Mouse (Mus musculus) limb, embryonic 13.5 days (tissue): Measurements from ENCODE around the gene Timm8b. TPM values are rescaled to one million over a fixed set of nuclear protein-coding genes. Genes with fewer than 3 reads are reported as not detected.

ENCODE experiments used
- ATAC-seq: fragments of 200-750 bp; cut with Nextera tagmentation; 2 replicates; pipeline ENCODE4 v1.8.0; 2017; ENCODE audit warnings: low read depth, moderate number of reproducible peaks, moderate TSS enrichment; ENCODE audit not compliant: low FRiP score
- H3K27ac ChIP-seq: fragments of 300-500 bp; sonication (generic); 2 replicates; pipeline ENCODE4 v1.5.1; 2015; ENCODE audit warnings: inconsistent platforms, mild to moderate bottlenecking, moderate library complexity
- H3K27me3 ChIP-seq: fragments of 300-500 bp; sonication (generic); 2 replicates; pipeline ENCODE4 v1.6.1; 2015; ENCODE audit warnings: mild to moderate bottlenecking, inconsistent platforms
- H3K36me3 ChIP-seq: fragments of 300-500 bp; sonication (generic); 2 replicates; pipeline ENCODE4 v1.6.1; 2015; ENCODE audit warnings: inconsistent platforms, mild to moderate bottlenecking, moderate library complexity
- H3K4me1 ChIP-seq: fragments of 300-500 bp; sonication (generic); 2 replicates; pipeline ENCODE4 v1.6.1; 2015; ENCODE audit warnings: inconsistent platforms
- H3K4me2 ChIP-seq: fragments of 300-500 bp; sonication (generic); replicated peaks from 2 replicates; pipeline ENCODE4 v1.6.1; 2015; ENCODE audit warnings: inconsistent platforms, mild to moderate bottlenecking, moderate library complexity
- H3K4me3 ChIP-seq: fragments of 300-500 bp; sonication (generic); 2 replicates; pipeline ENCODE4 v1.5.1; 2015; ENCODE audit warnings: moderate library complexity, mild to moderate bottlenecking, inconsistent platforms
- H3K9ac ChIP-seq: fragments of 300-500 bp; sonication (generic); 2 replicates; pipeline ENCODE4 v1.6.1; 2015; ENCODE audit warnings: mild to moderate bottlenecking, inconsistent platforms
- H3K9me3 ChIP-seq: fragments of 300-500 bp; sonication (generic); 2 replicates; pipeline ENCODE4 v1.6.1; 2016; ENCODE audit warnings: inconsistent platforms
- WGBS: fragments of 180-500 bp; shearing (Covaris S2); methylation state at CpG from one replicate; pipeline ENCODE4 v1.1.7; 2015; 5-methylcytosine and 5-hydroxymethylcytosine counted together
- polyA plus RNA-seq: library from polyadenylated mRNA; unstranded; fragments of >200 nt; fragmentation: Nextera tagmentation; extraction: Ambion mirVana; gene quantifications from 2 replicates; pipeline ENCODE4 v1.2.1, GENCODE M21; 2015

Gene Timm8b
- polyA plus RNA-seq: 242 and 267 TPM in 2 replicates

GRCm38 (mm10) chr9:50603189-50603997, at the start of gene Timm8b, which contains the start of gene Sdhd:
Gene Timm8b, plus strand, starts transcription at chr9:50603910.
Gene Sdhd, minus strand, starts transcription at chr9:50603812.
- Histone ChIP-seq H3K9me3 (no peaks in the 10 kb centered on the region), H3K4me1 (peaks cover 33% of the 10 kb centered on the region), H3K27me3 (no peaks in the 10 kb centered on the region), H3K4me2 (peak within 1 kb of the TSS; percentile 95), H3K36me3 (peaks cover 49% of the 10 kb centered on the region), H3K27ac (peak within 1 kb of the TSS; percentile 84), H3K4me3 (peak within 1 kb of the TSS; percentile 90), H3K9ac (peak within 1 kb of the TSS; percentile 90)
- peak; percentile 97 for ATAC-seq
- WGBS: under 1% methylated on average over 48 of the region's 48 CpGs

GRCm38 (mm10) chr9:50554241-50555093, 49.2 kb upstream of the Timm8b start, which contains the start of gene Il18:
Gene Il18, plus strand, starts transcription at chr9:50554827.
- H3K27ac ChIP-seq: no peak within 1 kb of the TSS
- 33% methylated on average over 12 of the region's 12 CpGs for WGBS
- no peaks in the 10 kb centered on the region for H3K9me3 ChIP-seq
- no peaks in the 10 kb centered on the region for H3K36me3 ChIP-seq
- H3K4me2 ChIP-seq: peak within 1 kb of the TSS; percentile 50
- H3K9ac ChIP-seq: peak within 1 kb of the TSS; percentile 45; the same call in 1 of the 2 replicates
- no peaks in the 10 kb centered on the region for H3K27me3 ChIP-seq
- 0 out of 2 replicates have a peak, but pooled peaks cover 5% of the 10 kb centered on the region for H3K4me1 ChIP-seq
- ATAC-seq: no peak
- no peak within 1 kb of the TSS for H3K4me3 ChIP-seq

GRCm38 (mm10) chr9:50555094-50555446, 48.6 kb upstream of the Timm8b start, which contains the start of gene Bco2:
Gene Bco2, minus strand, starts transcription at chr9:50555181.
- peak within 1 kb of the TSS; percentile 45; the same call in 1 of the 2 replicates for H3K9ac ChIP-seq

DNA sequence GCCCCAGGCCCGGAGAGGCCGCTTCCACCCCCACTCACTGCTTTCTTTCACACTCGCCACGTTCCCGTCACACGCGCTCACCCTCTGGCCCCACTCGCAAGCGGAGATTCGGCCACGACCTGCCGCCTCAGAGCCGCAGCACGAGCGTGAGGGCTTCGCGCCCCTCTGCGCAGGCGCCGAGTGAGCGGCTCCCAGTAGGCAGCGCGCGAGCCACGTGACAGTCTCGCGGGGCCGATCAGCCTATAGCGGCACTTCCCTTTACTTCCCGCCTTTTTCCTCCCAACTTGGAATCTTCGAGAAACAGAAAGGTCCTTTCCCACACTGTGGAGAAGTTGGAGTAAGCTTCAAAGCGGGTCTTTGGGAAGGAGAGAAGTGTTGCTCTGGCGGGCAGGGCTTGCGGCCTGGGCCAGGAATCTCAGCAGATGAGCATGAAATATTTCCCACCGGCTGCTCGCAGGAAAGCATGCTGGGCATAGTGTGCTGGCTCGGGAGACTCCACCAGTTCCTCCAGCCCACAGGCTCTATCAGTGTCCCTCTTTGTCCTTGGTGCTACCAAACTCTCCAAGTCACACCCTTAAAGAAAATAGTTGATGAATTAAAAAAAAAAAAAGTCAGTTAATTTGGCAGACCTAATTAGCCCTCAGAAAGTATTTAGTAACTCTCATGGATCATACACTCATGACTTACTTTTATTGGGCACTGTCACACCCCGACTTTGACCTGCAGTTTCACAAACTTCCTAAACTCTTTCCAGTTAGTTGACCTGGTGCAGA, 42.4 kb upstream of the Timm8b start, which contains the start of gene Tex12:
Gene Tex12 (minus strand): TSS at position 181 of the 773 bp plus-strand sequence.
- 85% methylated on average over 38 of the region's 38 CpGs for WGBS
- H3K27ac ChIP-seq: no peak within 1 kb of the TSS
- H3K9ac ChIP-seq: no peak within 1 kb of the TSS
- H3K4me1 ChIP-seq: no peaks in the 10 kb centered on the region
- no peak within 1 kb of the TSS for H3K4me3 ChIP-seq
- ATAC-seq: no peak
- no peaks in the 10 kb centered on the region for H3K9me3 ChIP-seq
- no peak within 1 kb of the TSS for H3K4me2 ChIP-seq
- no peaks in the 10 kb centered on the region for H3K27me3 ChIP-seq
- H3K36me3 ChIP-seq: no peaks in the 10 kb centered on the region

More at GRCm38 (mm10) chr9:50555094-50555446, 48.6 kb upstream of the Timm8b start, which contains the start of gene Bco2:
- Histone ChIP-seq H3K27ac (no peak within 1 kb of the TSS), H3K9me3 (no peaks in the 10 kb centered on the region), H3K27me3 (no peaks in the 10 kb centered on the region), H3K4me1 (0 out of 2 replicates have a peak, but pooled peaks cover 5% of the 10 kb centered on the region), H3K36me3 (no peaks in the 10 kb centered on the region), H3K4me3 (no peak within 1 kb of the TSS), H3K4me2 (peak within 1 kb of the TSS; percentile 50)
- WGBS: 36% methylated on average over 2 of the region's 2 CpGs
- ATAC-seq: no peak

- no peak for ATAC-seq
- Histone ChIP-seq H3K9me3 (no peaks in the 10 kb centered on the region), H3K27me3 (no peaks in the 10 kb centered on the region), H3K4me2 (no peak overlapping the region), H3K9ac (no peak overlapping the region), H3K4me1 (no peaks in the 10 kb centered on the region), H3K36me3 (no peaks in the 10 kb centered on the region), H3K27ac (no peak overlapping the region), H3K4me3 (no peak overlapping the region)
- 71% methylated on average over 2 of the region's 2 CpGs for WGBS
Observed at GRCm38 (mm10) chr9:50561918-50562360, 41.8 kb upstream of the Timm8b start.

- Histone ChIP-seq H3K27ac (no peak overlapping the region), H3K4me3 (no peak overlapping the region), H3K36me3 (no peaks in the 10 kb centered on the region), H3K9ac (no peak overlapping the region), H3K9me3 (no peaks in the 10 kb centered on the region), H3K27me3 (no peaks in the 10 kb centered on the region), H3K4me1 (no peaks in the 10 kb centered on the region), H3K4me2 (no peak overlapping the region)
- no peak for ATAC-seq
- WGBS: 81% methylated on average over 7 of the region's 7 CpGs
Observed at GRCm38 (mm10) chr9:50565173-50565572, 38.5 kb upstream of the Timm8b start.

- Histone ChIP-seq H3K9ac (no peak overlapping the region), H3K4me2 (no peak overlapping the region), H3K36me3 (no peaks in the 10 kb centered on the region), H3K4me3 (no peak overlapping the region), H3K9me3 (no peaks in the 10 kb centered on the region), H3K27me3 (no peaks in the 10 kb centered on the region), H3K4me1 (no peaks in the 10 kb centered on the region), H3K27ac (no peak overlapping the region)
- 81% methylated on average over 4 of the region's 4 CpGs for WGBS
- no peak for ATAC-seq
Observed at GRCm38 (mm10) chr9:50565940-50566339, 37.8 kb upstream of the Timm8b start.

DNA sequence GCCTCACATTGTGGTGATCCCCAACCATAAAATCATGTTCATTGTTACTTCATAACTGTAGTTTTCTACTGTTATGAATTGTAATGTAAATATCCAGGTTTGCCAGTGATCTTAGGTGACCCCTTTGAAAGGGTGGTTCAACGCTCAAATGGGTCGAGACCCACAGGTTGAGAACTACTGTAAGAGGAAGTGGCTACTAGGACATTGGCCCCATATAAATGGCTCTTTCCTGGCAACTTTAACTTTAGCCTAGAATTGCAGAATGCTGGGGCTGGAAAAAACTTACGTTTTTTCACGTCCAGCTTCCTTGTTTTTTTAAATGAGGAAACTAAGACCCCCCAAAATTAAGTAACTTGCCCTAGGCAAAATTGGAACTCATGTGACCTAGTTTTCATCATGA, 36.3 kb upstream of the Timm8b start:
- no peaks in the 10 kb centered on the region for H3K9me3 ChIP-seq
- H3K9ac ChIP-seq: no peak overlapping the region
- H3K36me3 ChIP-seq: no peaks in the 10 kb centered on the region
- 85% methylated on average over 4 of the region's 4 CpGs for WGBS
- no peak overlapping the region for H3K4me2 ChIP-seq
- H3K4me3 ChIP-seq: no peak overlapping the region
- no peak overlapping the region for H3K27ac ChIP-seq
- no peaks in the 10 kb centered on the region for H3K4me1 ChIP-seq
- no peaks in the 10 kb centered on the region for H3K27me3 ChIP-seq
- no peak for ATAC-seq

GRCm38 (mm10) chr9:50567881-50568280, 35.8 kb upstream of the Timm8b start:
- ATAC-seq: no peak
- no peak overlapping the region for H3K4me3 ChIP-seq
- 98% methylated on average over 2 of the region's 2 CpGs for WGBS

DNA sequence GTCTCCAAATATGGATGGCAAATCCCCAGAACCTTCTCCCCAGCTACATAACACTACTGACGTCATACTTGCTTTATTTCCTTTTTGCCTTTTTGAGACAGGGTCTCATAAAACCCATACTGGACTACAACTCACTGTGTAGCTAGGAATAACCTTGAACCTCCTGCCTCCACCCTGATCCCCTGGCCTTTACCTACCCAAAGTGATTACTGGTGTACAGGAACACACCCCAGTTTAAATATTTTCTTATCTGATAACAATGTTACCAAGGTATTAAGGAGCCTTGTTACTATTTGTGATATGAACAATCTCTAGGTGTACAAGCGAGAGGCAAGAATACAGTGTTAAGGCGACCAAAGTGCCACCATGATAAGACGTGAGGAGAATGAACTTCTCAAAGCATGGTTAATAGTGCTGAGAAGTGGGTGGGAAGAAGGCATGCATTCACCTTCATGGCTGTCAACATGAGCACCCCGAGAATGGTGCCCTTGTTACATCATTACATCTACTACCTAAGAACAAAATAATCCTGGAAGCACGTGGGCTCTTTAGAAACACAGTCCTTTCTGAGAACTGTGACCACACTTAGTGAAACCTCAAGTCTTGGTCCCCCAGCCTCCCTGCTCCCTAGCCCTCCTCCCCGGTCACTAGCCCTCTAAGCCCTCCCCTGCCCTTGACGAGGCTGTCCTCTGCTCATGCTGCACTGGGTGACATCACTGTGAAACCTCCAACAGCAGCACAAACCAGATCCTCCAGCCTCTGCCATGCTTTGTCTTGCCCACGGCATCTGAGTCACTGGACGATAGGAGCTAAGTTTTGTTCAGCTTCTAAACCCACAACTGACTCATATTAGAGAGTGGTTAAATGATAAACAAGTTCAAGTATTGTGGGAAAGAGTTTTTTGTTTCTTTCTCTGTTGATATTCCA, 33.8 kb upstream of the Timm8b start:
- 75% methylated on average over 10 of the region's 10 CpGs for WGBS
- H3K9ac ChIP-seq: no peak overlapping the region
- no peaks in the 10 kb centered on the region for H3K4me1 ChIP-seq
- no peaks in the 10 kb centered on the region for H3K9me3 ChIP-seq
- no peaks in the 10 kb centered on the region for H3K27me3 ChIP-seq
- H3K4me2 ChIP-seq: no peak overlapping the region
- no peak overlapping the region for H3K4me3 ChIP-seq
- H3K27ac ChIP-seq: no peak overlapping the region
- no peak for ATAC-seq
- no peaks in the 10 kb centered on the region for H3K36me3 ChIP-seq

More at GRCm38 (mm10) chr9:50567881-50568280, 35.8 kb upstream of the Timm8b start:
- Histone ChIP-seq H3K9ac (no peak overlapping the region), H3K27ac (no peak overlapping the region), H3K4me2 (no peak overlapping the region), H3K9me3 (no peaks in the 10 kb centered on the region), H3K36me3 (no peaks in the 10 kb centered on the region), H3K4me1 (no peaks in the 10 kb centered on the region), H3K27me3 (no peaks in the 10 kb centered on the region)
